Comparison of ENCODE assay signal across 13 mouse cellular contexts in genomic region chr8:11324801-11325395, GRCm38 (mm10). TPM values are rescaled to one million over a fixed set of nuclear protein-coding genes. Genes with fewer than 3 reads are reported as not detected.
A peak's percentile ranks its signal among the peaks of the same experiment; 100 is the strongest.
DNase-seq lines count a peak whose midpoint lies in the region; ATAC-seq and TF ChIP-seq lines count a peak whose summit lies in the region.
"Had no signal": no experiment of that assay in that cellular context is flagged by ENCODE, and none has a peak within 500 bp of the region (broad histone marks: within the 10 kb centered on the region; RNA-seq: fewer than 3 reads in every experiment).

No protein-coding gene starts in this region.

- no peak overlapping the region for H3K4me3 ChIP-seq in limb, embryonic 11.5 days (ENCODE audit: low read depth, low read length)
- no peak overlapping the region for H3K4me3 ChIP-seq in limb, embryonic 10.5 days
- no peak overlapping the region for H3K4me3 ChIP-seq in stomach, postnatal 0 days (ENCODE audit: low read depth, low read length)
- no peak overlapping the region for H3K4me3 ChIP-seq in hindbrain, embryonic 16.5 days (ENCODE audit: low read length)
- H3K4me3 ChIP-seq: megakaryocyte, embryonic 14.5 days had no signal

- no peak for TF ChIP-seq CTCF in stomach, postnatal 0 days (IDR thresholded peaks at IDR 0.05; ENCODE audit: low read depth)

- H3K27ac ChIP-seq in limb, embryonic 11.5 days (replicated peaks; ENCODE audit: low read depth, low read length) = no peak overlapping the region
- H3K27ac ChIP-seq in limb, embryonic 10.5 days = no peak overlapping the region
- H3K27ac ChIP-seq in stomach, postnatal 0 days (replicated peaks) = 0 out of 2 replicates have a peak overlapping the region, but pooled peaks have one; percentile 5
- H3K27ac ChIP-seq in hindbrain, embryonic 16.5 days (ENCODE audit: low read depth, low read length) = no peak overlapping the region
- H3K27ac ChIP-seq: liver, embryonic 14.5 days had no signal

- peaks cover 13% of the 10 kb centered on the region for H3K4me1 ChIP-seq in limb, embryonic 11.5 days (ENCODE audit: control insufficient read depth, insufficient read depth, low read length)
- H3K4me1 ChIP-seq in limb, embryonic 10.5 days = peaks cover 26% of the 10 kb centered on the region
- 0 out of 2 replicates have a peak, but pooled peaks cover 3% of the 10 kb centered on the region for H3K4me1 ChIP-seq in stomach, postnatal 0 days (replicated peaks; ENCODE audit: control insufficient read depth, insufficient read depth)
- H3K4me1 ChIP-seq in hindbrain, embryonic 16.5 days (ENCODE audit: control insufficient read depth, insufficient read depth, low read depth, low read length) = peaks cover 4% of the 10 kb centered on the region; the same call in 1 of the 2 replicates

- no peaks in the 10 kb centered on the region for H3K9me3 ChIP-seq in limb, embryonic 11.5 days (ENCODE audit: control insufficient read depth, low read length)
- no peaks in the 10 kb centered on the region for H3K9me3 ChIP-seq in limb, embryonic 10.5 days (replicated peaks)
- H3K9me3 ChIP-seq in stomach, postnatal 0 days (ENCODE audit: control insufficient read depth, low read length) = no peaks in the 10 kb centered on the region
- H3K9me3 ChIP-seq in hindbrain, embryonic 16.5 days (ENCODE audit: control insufficient read depth, low read length) = no peaks in the 10 kb centered on the region
- H3K9me3 ChIP-seq: megakaryocyte, embryonic 14.5 days had no signal

- peak; percentile 27 for DNase-seq in adrenal gland, postnatal 10 days
- no peak for DNase-seq in adrenal gland, postnatal 4 days (ENCODE audit: low spot score in 2 of 2)
- no peak for DNase-seq in limb, embryonic 11.5 days (ENCODE audit: low spot score)
- no peak for DNase-seq in limb, embryonic 10.5 days (ENCODE audit: low spot score)
- DNase-seq in kidney, adult 8-10 months = peak; percentile 67 to 70
- DNase-seq in stomach, postnatal 0 days (ENCODE audit: low spot score) = no peak
- DNase-seq: cerebellum, postnatal 25 days; right cerebral cortex, postnatal 25 days had no signal

- 83% methylated on average over 6 of the region's 6 CpGs for WGBS in limb, embryonic 11.5 days
- WGBS in limb, embryonic 10.5 days = 86% methylated on average over 6 of the region's 6 CpGs
- WGBS in stomach, postnatal 0 days = 51% methylated on average over 6 of the region's 6 CpGs
- WGBS in hindbrain, embryonic 16.5 days = 70% methylated on average over 6 of the region's 6 CpGs

- no peak for TF ChIP-seq EP300 in stomach, postnatal 0 days (optimal IDR thresholded peaks at IDR 0.05)

- peak overlapping the region; percentile 14; the same call in 1 of the 2 replicates for H3K9ac ChIP-seq in limb, embryonic 11.5 days (ENCODE audit: low read length)
- H3K9ac ChIP-seq in stomach, postnatal 0 days (ENCODE audit: low read length) = no peak overlapping the region
- H3K9ac ChIP-seq in hindbrain, embryonic 16.5 days (ENCODE audit: low read depth, low read length) = no peak overlapping the region
- H3K9ac ChIP-seq: liver, embryonic 14.5 days had no signal

- H3K4me2 ChIP-seq in limb, embryonic 11.5 days (ENCODE audit: low read depth, severe bottlenecking) = no peak overlapping the region
- H3K4me2 ChIP-seq in stomach, postnatal 0 days (replicated peaks; ENCODE audit: low read depth) = no peak overlapping the region
- no peak overlapping the region for H3K4me2 ChIP-seq in hindbrain, embryonic 16.5 days (ENCODE audit: low read length)

- no peak for ATAC-seq in limb, embryonic 11.5 days (ENCODE audit: insufficient number of reproducible peaks, low FRiP score, low TSS enrichment, low read depth)
- no peak for ATAC-seq in stomach, postnatal 0 days (ENCODE audit: low FRiP score, low TSS enrichment)
- ATAC-seq in frontal cortex, adult (ENCODE audit: low TSS enrichment) = no peak
- no peak for ATAC-seq in hindbrain, embryonic 16.5 days
- ATAC-seq: intestine, embryonic 16.5 days had no signal

- no peaks in the 10 kb centered on the region for H3K36me3 ChIP-seq in limb, embryonic 11.5 days (ENCODE audit: control insufficient read depth, insufficient read depth, low read length)
- peaks cover 11% of the 10 kb centered on the region; the same call in 1 of the 2 replicates for H3K36me3 ChIP-seq in limb, embryonic 10.5 days
- H3K36me3 ChIP-seq in stomach, postnatal 0 days (ENCODE audit: control insufficient read depth, insufficient read depth, low read length) = no peaks in the 10 kb centered on the region
- no peaks in the 10 kb centered on the region for H3K36me3 ChIP-seq in hindbrain, embryonic 16.5 days (ENCODE audit: control insufficient read depth, insufficient read depth, low read length)

- no peaks in the 10 kb centered on the region for H3K27me3 ChIP-seq in limb, embryonic 11.5 days (ENCODE audit: control insufficient read depth, insufficient read depth, low read length)
- H3K27me3 ChIP-seq in limb, embryonic 10.5 days (ENCODE audit: low read depth, poor library complexity, severe bottlenecking) = no peaks in the 10 kb centered on the region
- no peaks in the 10 kb centered on the region for H3K27me3 ChIP-seq in stomach, postnatal 0 days (ENCODE audit: control insufficient read depth, insufficient read depth, low read length)
- H3K27me3 ChIP-seq in hindbrain, embryonic 16.5 days (replicated peaks; ENCODE audit: control insufficient read depth, insufficient read depth, low read length) = no peaks in the 10 kb centered on the region

RNA-seq across cellular contexts. Expression of gene Col4a1, which starts 12.3 kb away (rescaled TPM):
- total RNA-seq in adrenal gland, postnatal 10 days (2021) = 100 to 1,000 TPM; 677 to 700 TPM
- 100 to 1,000 TPM; 580 to 619 TPM for total RNA-seq in adrenal gland, postnatal 4 days (2021)
- polyA plus RNA-seq in limb, embryonic 11.5 days (2014; fragmentation: Nextera tagmentation; extraction: Ambion mirVana) = 103 and 115 TPM in 2 replicates
- 141 and 145 TPM in 2 replicates for polyA plus RNA-seq in limb, embryonic 10.5 days (2016; fragmentation: Nextera tagmentation; extraction: Ambion mirVana)
- polyA plus RNA-seq in stomach, postnatal 0 days (2015; fragmentation: Nextera tagmentation; extraction: Ambion mirVana) = 96.3 and 99.0 TPM in 2 replicates
- 68.6 and 105 TPM in 2 replicates for polyA plus RNA-seq in hindbrain, embryonic 16.5 days (2015; fragmentation: Nextera tagmentation; extraction: Ambion mirVana)

RNA-seq across cellular contexts. Expression of gene Col4a2, which starts 12.3 kb away (rescaled TPM):
- 100 to 1,000 TPM; 322 to 338 TPM for total RNA-seq in adrenal gland, postnatal 10 days (2021)
- total RNA-seq in adrenal gland, postnatal 4 days (2021) = 100 to 1,000 TPM; 299 to 331 TPM
- 26.5 and 28.4 TPM in 2 replicates for polyA plus RNA-seq in limb, embryonic 11.5 days (2014; fragmentation: Nextera tagmentation; extraction: Ambion mirVana)
- polyA plus RNA-seq in limb, embryonic 10.5 days (2016; fragmentation: Nextera tagmentation; extraction: Ambion mirVana) = 53.0 and 53.6 TPM in 2 replicates
- polyA plus RNA-seq in stomach, postnatal 0 days (2015; fragmentation: Nextera tagmentation; extraction: Ambion mirVana) = 43.4 and 47.2 TPM in 2 replicates
- 28.9 and 42.5 TPM in 2 replicates for polyA plus RNA-seq in hindbrain, embryonic 16.5 days (2015; fragmentation: Nextera tagmentation; extraction: Ambion mirVana)

Comparison
In these comparisons a context has a peak if more than half of its experiments do, and no peak if none do; other contexts are left out.
1. DNase-seq: peak in adrenal gland, postnatal 10 days (single experiment) and kidney, adult 8-10 months (2 of 2); none in adrenal gland, postnatal 4 days (0 of 2), limb, embryonic 11.5 days (single experiment), limb, embryonic 10.5 days (single experiment) and stomach, postnatal 0 days (single experiment).